22 mouse cellular contexts compared by ENCODE assay signal in the genomic region with DNA sequence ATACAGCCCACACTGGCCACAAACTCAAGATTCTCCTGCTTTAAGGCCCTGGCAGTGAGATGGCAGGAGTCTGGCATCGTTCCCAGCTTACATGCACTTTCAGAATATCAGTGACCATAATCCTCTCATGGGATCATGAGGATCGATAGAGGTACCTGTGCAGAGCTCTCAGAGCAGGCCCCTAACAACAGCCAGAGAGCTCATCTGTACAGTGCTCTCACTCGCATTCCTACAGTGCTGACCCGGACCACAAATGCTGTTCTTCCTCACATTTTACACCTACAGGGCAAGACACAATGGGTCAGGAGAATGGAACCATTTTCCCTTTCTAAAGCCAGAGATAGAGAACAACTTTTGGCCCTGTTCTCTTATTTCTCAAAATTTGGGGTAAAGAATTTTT.
"Had no signal": no experiment of that assay in that cellular context is flagged by ENCODE, and none has a peak within 500 bp of the region (broad histone marks: within the 10 kb centered on the region; RNA-seq: fewer than 3 reads in every experiment).

No protein-coding gene starts in this region.

- DNase-seq: liver, embryonic 13.5 days; liver, postnatal 0 days; midbrain, embryonic 14.5 days; right cerebral cortex, adult 18-20 months; right cerebral cortex, postnatal 25 days; right cerebral cortex, postnatal 4 days; spleen, adult 18-20 months; thymus, adult 18-20 months; thymus, postnatal 14 days; thymus, postnatal 36 days had no signal

- H3K4me3 ChIP-seq: liver, embryonic 13.5 days; liver, embryonic 15.5 days; lung, embryonic 15.5 days; megakaryocyte, embryonic 14.5 days; midbrain, embryonic 10.5 days; midbrain, embryonic 12.5 days; myocyte; neural tube, embryonic 12.5 days; neural tube, embryonic 15.5 days had no signal

- H3K9me3 ChIP-seq: liver, embryonic 13.5 days; liver, embryonic 15.5 days; lung, embryonic 15.5 days; megakaryocyte, embryonic 14.5 days; midbrain, embryonic 10.5 days; midbrain, embryonic 12.5 days; neural tube, embryonic 12.5 days; neural tube, embryonic 15.5 days had no signal

- ATAC-seq: liver, postnatal 0 days; lung, postnatal 0 days; midbrain, embryonic 16.5 days had no signal

- H3K27me3 ChIP-seq: liver, embryonic 13.5 days; liver, embryonic 15.5 days; lung, embryonic 15.5 days; megakaryocyte, embryonic 14.5 days; midbrain, embryonic 12.5 days; neural tube, embryonic 12.5 days; neural tube, embryonic 15.5 days had no signal

- H3K4me2 ChIP-seq: liver, embryonic 11.5 days; liver, embryonic 13.5 days; liver, embryonic 15.5 days; lung, embryonic 15.5 days; midbrain, embryonic 12.5 days; neural tube, embryonic 12.5 days; neural tube, embryonic 15.5 days had no signal

- H3K27ac ChIP-seq: liver, embryonic 13.5 days; liver, embryonic 15.5 days; macrophage; midbrain, embryonic 10.5 days; midbrain, embryonic 12.5 days; neural tube, embryonic 12.5 days; neural tube, embryonic 15.5 days had no signal

- H3K4me1 ChIP-seq: liver, embryonic 13.5 days; liver, embryonic 15.5 days; megakaryocyte, embryonic 14.5 days; midbrain, embryonic 10.5 days had no signal

- H3K9ac ChIP-seq: liver, embryonic 13.5 days; liver, embryonic 15.5 days; liver, postnatal 0 days; lung, embryonic 15.5 days; midbrain, embryonic 12.5 days; neural tube, embryonic 12.5 days; neural tube, embryonic 15.5 days had no signal
